Mouse (Mus musculus): ENCODE measurements around the gene Adra2a. TPM values are rescaled to one million over a fixed set of nuclear protein-coding genes. Genes with fewer than 3 reads are reported as not detected.

Adra2a gene
- polyA plus RNA-seq, 1 experiment from 2014 or later: 0.11 TPM

- no peaks in the 10 kb centered on the region for H3K9me3 ChIP-seq
- H3K4me1 ChIP-seq (replicated peaks): peaks cover 30% of the 10 kb centered on the region
- no peak overlapping the region for H3K27ac ChIP-seq
- peak overlapping the region; percentile 99 for H3K4me2 ChIP-seq
- 3% methylated on average over 54 of the region's 55 CpGs for WGBS
- peak overlapping the region; percentile 55 for H3K4me3 ChIP-seq (replicated peaks)
- no peaks in the 10 kb centered on the region for H3K36me3 ChIP-seq
- H3K9ac ChIP-seq (replicated peaks): 0 out of 2 replicates have a peak overlapping the region, but pooled peaks have one; percentile 51
- peaks cover 73% of the 10 kb centered on the region for H3K27me3 ChIP-seq
- no peak for ATAC-seq (ENCODE audit: insufficient number of reproducible peaks, insufficient read depth, low FRiP score, low TSS enrichment, low read depth)
Measured at GRCm38 (mm10) chr19:54045931-54046683, 2.2 kb downstream of the Adra2a start.

GRCm38 (mm10) chr19:54046684-54047070 is 2.7 kb downstream of the Adra2a start:
- H3K27me3 ChIP-seq: peaks cover 78% of the 10 kb centered on the region

GRCm38 (mm10) chr19:54047386-54048050 is 3.6 kb downstream of the Adra2a start:
- no peak for ATAC-seq (ENCODE audit: insufficient number of reproducible peaks, insufficient read depth, low FRiP score, low TSS enrichment, low read depth)
- H3K4me3 ChIP-seq (replicated peaks): peak overlapping the region; percentile 55
- WGBS: 1% methylated on average over 27 of the region's 27 CpGs
- no peaks in the 10 kb centered on the region for H3K36me3 ChIP-seq
- no peak overlapping the region for H3K27ac ChIP-seq
- no peaks in the 10 kb centered on the region for H3K9me3 ChIP-seq
- H3K4me2 ChIP-seq: peak overlapping the region; percentile 99
- H3K4me1 ChIP-seq (replicated peaks): peaks cover 30% of the 10 kb centered on the region
- peaks cover 83% of the 10 kb centered on the region for H3K27me3 ChIP-seq
- H3K9ac ChIP-seq (replicated peaks): peak overlapping the region; percentile 57

More at GRCm38 (mm10) chr19:54046684-54047070, 2.7 kb downstream of the Adra2a start:
- Histone ChIP-seq H3K4me1 (replicated peaks) (peaks cover 30% of the 10 kb centered on the region), H3K9me3 (no peaks in the 10 kb centered on the region), H3K4me2 (peak overlapping the region; percentile 99), H3K9ac (replicated peaks) (peak overlapping the region; percentile 57), H3K36me3 (no peaks in the 10 kb centered on the region), H3K27ac (no peak overlapping the region), H3K4me3 (replicated peaks) (peak overlapping the region; percentile 55)
- 2% methylated on average over 45 of the region's 46 CpGs for WGBS
- ATAC-seq (ENCODE audit: insufficient number of reproducible peaks, insufficient read depth, low FRiP score, low TSS enrichment, low read depth): no peak

DNA sequence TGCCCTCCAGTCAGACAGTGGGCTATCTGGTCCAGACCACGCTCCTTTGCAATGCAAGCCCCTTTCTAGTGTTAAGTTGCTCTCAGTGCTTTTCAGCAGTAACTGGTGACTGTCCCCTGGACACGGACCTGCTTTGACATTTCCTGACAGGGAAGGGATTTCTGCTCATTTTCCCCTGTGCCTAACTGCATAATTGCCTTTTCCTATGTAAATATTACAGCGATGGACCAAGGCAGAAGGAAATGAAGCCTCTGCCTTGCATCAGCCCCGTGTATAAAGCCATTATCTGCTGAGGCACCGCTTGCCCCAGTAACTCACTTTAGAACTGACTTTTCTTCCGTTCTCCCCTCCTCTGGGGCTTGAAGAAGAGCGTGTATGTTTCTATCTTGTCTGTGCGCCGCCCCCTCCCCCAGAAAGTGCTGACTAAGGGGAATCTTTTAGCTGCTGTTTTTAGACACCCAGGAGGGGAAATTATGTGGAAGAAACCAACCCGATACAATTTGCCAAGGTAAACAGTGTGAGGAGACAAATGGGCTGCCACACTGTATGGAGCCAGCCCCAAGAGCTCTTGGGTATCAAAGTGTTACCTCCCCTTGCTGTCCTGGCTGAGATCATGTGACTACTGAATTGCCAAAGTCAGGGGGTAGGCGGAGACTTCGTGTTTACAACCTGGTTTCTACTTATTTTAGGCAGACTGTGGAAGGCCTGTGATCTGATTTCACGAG is 4.4 kb downstream of the Adra2a start:
- Histone ChIP-seq H3K36me3 (no peaks in the 10 kb centered on the region), H3K27me3 (peaks cover 82% of the 10 kb centered on the region), H3K27ac (no peak overlapping the region), H3K9ac (replicated peaks) (no peak overlapping the region), H3K4me2 (peak overlapping the region; percentile 13; the same call in 1 of the 2 replicates), H3K4me1 (replicated peaks) (peaks cover 30% of the 10 kb centered on the region), H3K9me3 (no peaks in the 10 kb centered on the region), H3K4me3 (replicated peaks) (no peak overlapping the region)
- 4% methylated on average over 13 of the region's 13 CpGs for WGBS
- no peak for ATAC-seq (ENCODE audit: insufficient number of reproducible peaks, insufficient read depth, low FRiP score, low TSS enrichment, low read depth)

DNA sequence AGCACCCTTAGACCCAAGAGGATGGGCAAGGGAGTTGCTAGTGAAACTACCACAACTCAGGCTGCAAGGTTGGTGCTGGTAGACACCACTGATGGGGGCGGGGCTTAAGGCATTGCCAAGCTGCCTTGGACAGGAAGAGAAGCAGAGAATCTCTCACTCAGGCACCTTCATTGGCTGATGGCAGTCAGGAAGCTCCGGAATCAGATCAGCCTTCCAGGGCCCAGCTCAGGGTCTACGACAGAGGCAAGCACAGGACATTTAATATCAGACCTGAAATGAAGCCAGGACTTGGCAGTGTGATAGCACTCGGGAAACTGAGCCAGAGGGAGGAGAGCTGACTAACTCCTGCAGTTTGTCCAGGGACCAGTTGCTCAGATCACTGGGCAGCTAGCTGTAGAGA is 7.7 kb downstream of the Adra2a start:
- H3K9me3 ChIP-seq: no peaks in the 10 kb centered on the region
- H3K4me1 ChIP-seq (replicated peaks): peaks cover 15% of the 10 kb centered on the region
- no peak for ATAC-seq (ENCODE audit: insufficient number of reproducible peaks, insufficient read depth, low FRiP score, low TSS enrichment, low read depth)
- H3K4me2 ChIP-seq: no peak overlapping the region
- peaks cover 68% of the 10 kb centered on the region for H3K27me3 ChIP-seq
- no peak overlapping the region for H3K4me3 ChIP-seq (replicated peaks)
- no peak overlapping the region for H3K27ac ChIP-seq
- H3K9ac ChIP-seq (replicated peaks): no peak overlapping the region
- WGBS: 68% methylated on average over 4 of the region's 4 CpGs
- H3K36me3 ChIP-seq: no peaks in the 10 kb centered on the region

DNA sequence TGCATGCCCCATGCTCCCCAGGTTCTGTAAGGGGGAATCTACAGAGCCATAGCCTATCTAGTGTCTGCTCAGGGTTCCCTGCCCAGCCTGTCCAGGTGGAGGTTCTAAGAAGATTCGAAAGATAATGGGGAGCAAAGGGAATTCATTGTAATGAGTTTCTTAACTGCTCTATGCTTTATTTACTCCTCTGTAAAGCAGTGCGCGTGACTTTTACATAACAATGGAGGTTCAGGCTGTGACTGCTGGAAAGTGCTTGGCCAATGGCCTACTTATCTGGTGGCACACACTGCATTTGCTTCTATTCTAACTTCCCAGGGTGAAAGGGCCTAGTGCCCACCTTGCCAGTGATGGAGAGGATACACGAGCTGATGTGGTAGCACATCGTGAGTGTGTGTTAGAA is 11.9 kb downstream of the Adra2a start:
- WGBS: 71% methylated on average over 5 of the region's 5 CpGs
- no peak for ATAC-seq (ENCODE audit: insufficient number of reproducible peaks, insufficient read depth, low FRiP score, low TSS enrichment, low read depth)
- no peak overlapping the region for H3K4me2 ChIP-seq

GRCm38 (mm10) chr19:54068447-54068846 is 24.5 kb downstream of the Adra2a start:
- no peaks in the 10 kb centered on the region for H3K9me3 ChIP-seq
- no peak overlapping the region for H3K9ac ChIP-seq (replicated peaks)
- no peaks in the 10 kb centered on the region for H3K4me1 ChIP-seq (replicated peaks)
- no peak overlapping the region for H3K27ac ChIP-seq
- no peak overlapping the region for H3K4me3 ChIP-seq (replicated peaks)
- H3K4me2 ChIP-seq: no peak overlapping the region
- H3K36me3 ChIP-seq: no peaks in the 10 kb centered on the region
- 83% methylated on average over 7 of the region's 7 CpGs for WGBS
- no peak for ATAC-seq (ENCODE audit: insufficient number of reproducible peaks, insufficient read depth, low FRiP score, low TSS enrichment, low read depth)
- H3K27me3 ChIP-seq: no peaks in the 10 kb centered on the region

More for the DNA sequence above, 11.9 kb downstream of the Adra2a start:
- Histone ChIP-seq H3K9ac (replicated peaks) (no peak overlapping the region), H3K27me3 (peaks cover 28% of the 10 kb centered on the region), H3K4me3 (replicated peaks) (no peak overlapping the region), H3K9me3 (no peaks in the 10 kb centered on the region), H3K27ac (no peak overlapping the region), H3K4me1 (replicated peaks) (no peaks in the 10 kb centered on the region), H3K36me3 (no peaks in the 10 kb centered on the region)

GRCm38 (mm10) chr19:54070521-54070920 is 26.6 kb downstream of the Adra2a start:
- Histone ChIP-seq H3K4me1 (replicated peaks) (no peaks in the 10 kb centered on the region), H3K27me3 (no peaks in the 10 kb centered on the region), H3K4me2 (no peak overlapping the region), H3K9ac (replicated peaks) (no peak overlapping the region), H3K36me3 (no peaks in the 10 kb centered on the region), H3K27ac (no peak overlapping the region), H3K9me3 (no peaks in the 10 kb centered on the region), H3K4me3 (replicated peaks) (no peak overlapping the region)
- WGBS: 74% methylated on average over 5 of the region's 5 CpGs
- ATAC-seq (ENCODE audit: insufficient number of reproducible peaks, insufficient read depth, low FRiP score, low TSS enrichment, low read depth): no peak

- Histone ChIP-seq H3K9me3 (no peaks in the 10 kb centered on the region), H3K36me3 (no peaks in the 10 kb centered on the region), H3K27me3 (no peaks in the 10 kb centered on the region), H3K4me1 (replicated peaks) (no peaks in the 10 kb centered on the region), H3K4me2 (no peak overlapping the region), H3K4me3 (replicated peaks) (no peak overlapping the region), H3K27ac (no peak overlapping the region), H3K9ac (replicated peaks) (no peak overlapping the region)
- no peak for ATAC-seq (ENCODE audit: insufficient number of reproducible peaks, insufficient read depth, low FRiP score, low TSS enrichment, low read depth)
- WGBS: 80% methylated on average over 5 of the region's 5 CpGs
Measured at GRCm38 (mm10) chr19:54072233-54072800, 28.4 kb downstream of the Adra2a start.

GRCm38 (mm10) chr19:54076362-54077349 is 32.7 kb downstream of the Adra2a start:
- ATAC-seq (ENCODE audit: insufficient number of reproducible peaks, insufficient read depth, low FRiP score, low TSS enrichment, low read depth): no peak
- Histone ChIP-seq H3K36me3 (no peaks in the 10 kb centered on the region), H3K9ac (replicated peaks) (no peak overlapping the region), H3K4me1 (replicated peaks) (no peaks in the 10 kb centered on the region), H3K27ac (no peak overlapping the region), H3K4me2 (no peak overlapping the region), H3K9me3 (no peaks in the 10 kb centered on the region), H3K27me3 (no peaks in the 10 kb centered on the region), H3K4me3 (replicated peaks) (no peak overlapping the region)
- WGBS: 38% methylated on average over 10 of the region's 10 CpGs

All from limb, embryonic 12.5 days (tissue).